Mouse (Mus musculus) hindbrain, postnatal 0 days (tissue): ENCODE data around the gene 1700028P14Rik. TPM values are rescaled to one million over a fixed set of nuclear protein-coding genes. Genes with fewer than 3 reads are reported as not detected.

ENCODE experiments used
- ATAC-seq: fragments of 200-750 bp; cut with Nextera tagmentation; 2 replicates; pipeline ENCODE4 v1.8.0; 2017; ENCODE audit warnings: mild to moderate bottlenecking, moderate TSS enrichment, moderate library complexity
- DNase-seq: peaks from one replicate; pipeline ENCODE4 v3.0.0-alpha.2; 2015; ENCODE audit warnings: low spot score
- H3K27ac ChIP-seq: fragments of 300-500 bp; sonication (generic); 2 replicates; pipeline ENCODE4 v1.5.1; 2014; ENCODE audit warnings: mild to moderate bottlenecking
- H3K27me3 ChIP-seq: fragments of 300-500 bp; sonication (generic); 2 replicates; pipeline ENCODE4 v1.6.1; 2014; ENCODE audit warnings: low read length, mixed read lengths; ENCODE audit not compliant: insufficient read depth
- H3K36me3 ChIP-seq: fragments of 300-500 bp; sonication (generic); 2 replicates; pipeline ENCODE4 v1.6.1; 2014; ENCODE audit warnings: low read length, mixed read lengths; ENCODE audit not compliant: insufficient read depth
- H3K4me1 ChIP-seq: fragments of 300-500 bp; sonication (generic); 2 replicates; pipeline ENCODE4 v1.6.1; 2014; ENCODE audit warnings: antibody characterized with exemption, low read length, mixed read lengths; ENCODE audit not compliant: insufficient read depth
- H3K4me2 ChIP-seq: fragments of 300-500 bp; sonication (generic); 2 replicates; pipeline ENCODE4 v1.6.1; 2014; ENCODE audit warnings: low read depth, mild to moderate bottlenecking, low read length, moderate library complexity, mixed read lengths
- H3K4me3 ChIP-seq: fragments of 300-500 bp; sonication (generic); 2 replicates; pipeline ENCODE4 v1.5.1; 2014; ENCODE audit warnings: low read length
- H3K9ac ChIP-seq: fragments of 300-500 bp; sonication (generic); replicated peaks from 2 replicates; pipeline ENCODE4 v1.6.1; 2014; ENCODE audit warnings: mild to moderate bottlenecking, low read length, moderate library complexity, mixed read lengths
- H3K9me3 ChIP-seq: fragments of 300-500 bp; sonication (generic); 2 replicates; pipeline ENCODE4 v1.6.1; 2016; ENCODE audit warnings: low read length, mixed read lengths
- CTCF ChIP-seq: IDR thresholded peaks from 2 replicates; pipeline ENCODE4 v1.5.1; 2016; ENCODE audit warnings: antibody characterized with exemption, control low read depth, low read depth
- WGBS: fragments of 180-500 bp; shearing (Covaris S2); extraction: QIAGEN DNeasy Blood & Tissue Kit; methylation state at CpG from one replicate; pipeline ENCODE4 v1.1.7; 2014; 5-methylcytosine and 5-hydroxymethylcytosine counted together
- polyA plus RNA-seq: library from polyadenylated mRNA; unstranded; fragments of >200 nt; fragmentation: Nextera tagmentation; extraction: Ambion mirVana; gene quantifications from 2 replicates; pipeline ENCODE4 v1.2.1, GENCODE M21; 2015
- total RNA-seq: library from RNA; depleted of rRNA; stranded (reverse); fragments of >200 nt; gene quantifications from 2 replicates; pipeline ENCODE4 v1.2.3, GENCODE M21; 2014; rRNA removed

1700028P14Rik gene
- 2.5 and 6.2 TPM in 2 replicates for total RNA-seq
- 3.0 and 3.4 TPM in 2 replicates for polyA plus RNA-seq

- Histone ChIP-seq H3K27me3 (no peaks in the 10 kb centered on the region), H3K4me1 (no peaks in the 10 kb centered on the region), H3K36me3 (no peaks in the 10 kb centered on the region), H3K27ac (no peak within 1 kb of the TSS), H3K4me2 (peak within 1 kb of the TSS; percentile 54), H3K4me3 (peak within 1 kb of the TSS; percentile 29), H3K9me3 (no peaks in the 10 kb centered on the region), H3K9ac (no peak within 1 kb of the TSS)
- DNase-seq (peak; percentile 80), ATAC-seq (peak; percentile 95)
- no peak for TF ChIP-seq CTCF
- 4% methylated on average over 13 of the region's 13 CpGs for whole genome bisulfite sequencing
Observed at GRCm38 (mm10) chr19:23652644-23653043, at the start of gene 1700028P14Rik. TSS of gene 1700028P14Rik (minus strand) at chr19:23652812.

- ATAC-seq (no peak), DNase-seq (no peak)
- H3K36me3 ChIP-seq: peaks cover 4% of the 10 kb centered on the region
- H3K27ac ChIP-seq: no peak overlapping the region
- H3K9ac ChIP-seq: no peak overlapping the region
- no peaks in the 10 kb centered on the region for H3K9me3 ChIP-seq
- peaks cover 4% of the 10 kb centered on the region; the same call in 1 of the 2 replicates for H3K4me1 ChIP-seq
- no peak overlapping the region for H3K4me3 ChIP-seq
- 92% methylated on average over 4 of the region's 4 CpGs for WGBS
- TF ChIP-seq CTCF: no peak
- H3K27me3 ChIP-seq: no peaks in the 10 kb centered on the region
- no peak overlapping the region for H3K4me2 ChIP-seq
Observed at GRCm38 (mm10) chr19:23699131-23699530, 46.5 kb upstream of the 1700028P14Rik start.

GRCm38 (mm10) chr19:23698366-23698765, 45.8 kb upstream of the 1700028P14Rik start:
- H3K36me3 ChIP-seq: peaks cover 4% of the 10 kb centered on the region
- H3K27ac ChIP-seq: no peak overlapping the region
- WGBS: 84% methylated on average over 7 of the region's 7 CpGs
- ATAC-seq (no peak), DNase-seq (no peak)
- H3K4me2 ChIP-seq: no peak overlapping the region
- no peaks in the 10 kb centered on the region for H3K27me3 ChIP-seq
- peaks cover 4% of the 10 kb centered on the region; the same call in 1 of the 2 replicates for H3K4me1 ChIP-seq
- no peak for TF ChIP-seq CTCF
- no peak overlapping the region for H3K9ac ChIP-seq
- no peak overlapping the region for H3K4me3 ChIP-seq
- no peaks in the 10 kb centered on the region for H3K9me3 ChIP-seq

GRCm38 (mm10) chr19:23697861-23698260, 45.2 kb upstream of the 1700028P14Rik start:
- no peak overlapping the region for H3K4me2 ChIP-seq
- H3K27ac ChIP-seq: no peak overlapping the region
- DNase-seq (peak; percentile 24), ATAC-seq (no peak)
- no peak overlapping the region for H3K9ac ChIP-seq
- H3K4me3 ChIP-seq: no peak overlapping the region
- peaks cover 4% of the 10 kb centered on the region for H3K36me3 ChIP-seq
- H3K27me3 ChIP-seq: no peaks in the 10 kb centered on the region
- no peaks in the 10 kb centered on the region for H3K9me3 ChIP-seq
- TF ChIP-seq CTCF: 0 out of 2 replicates have a peak, but pooled peaks have one; percentile 4
- WGBS: 49% methylated on average over 8 of the region's 8 CpGs
- H3K4me1 ChIP-seq: peaks cover 4% of the 10 kb centered on the region; the same call in 1 of the 2 replicates

- no peak overlapping the region for H3K27ac ChIP-seq
- 59% methylated on average over 4 of the region's 4 CpGs for WGBS
Observed at GRCm38 (mm10) chr19:23694344-23694743, 41.7 kb upstream of the 1700028P14Rik start.

GRCm38 (mm10) chr19:23688421-23688946, 35.9 kb upstream of the 1700028P14Rik start:
- H3K9me3 ChIP-seq: no peaks in the 10 kb centered on the region
- peaks cover 3% of the 10 kb centered on the region; the same call in 1 of the 2 replicates for H3K4me1 ChIP-seq
- no peak for TF ChIP-seq CTCF
- no peaks in the 10 kb centered on the region for H3K27me3 ChIP-seq
- peak overlapping the region; percentile 76 for H3K4me2 ChIP-seq
- H3K27ac ChIP-seq: no peak overlapping the region
- DNase-seq (peak; percentile 58), ATAC-seq (no peak)
- H3K4me3 ChIP-seq: peak overlapping the region; percentile 85
- WGBS: 12% methylated on average over 4 of the region's 4 CpGs
- peak overlapping the region; percentile 24; the same call in 1 of the 2 replicates for H3K9ac ChIP-seq
- no peaks in the 10 kb centered on the region for H3K36me3 ChIP-seq

More at GRCm38 (mm10) chr19:23694344-23694743, 41.7 kb upstream of the 1700028P14Rik start:
- DNase-seq: peak; percentile 15
- Histone ChIP-seq H3K4me2 (no peak overlapping the region), H3K9me3 (no peaks in the 10 kb centered on the region), H3K4me3 (no peak overlapping the region), H3K27me3 (no peaks in the 10 kb centered on the region), H3K36me3 (peaks cover 4% of the 10 kb centered on the region), H3K4me1 (peaks cover 4% of the 10 kb centered on the region; the same call in 1 of the 2 replicates), H3K9ac (no peak overlapping the region)
- peak; percentile 56; the same call in 1 of the 2 replicates for ATAC-seq
- no peak for TF ChIP-seq CTCF
